Mouse (Mus musculus): ENCODE data around the gene Cars.
"Not testable (repeated sequence)": the region's sequence is repeated elsewhere in the genome, so short reads cannot be mapped to it uniquely, and the experiment has no call there.

The Cars gene

DNA sequence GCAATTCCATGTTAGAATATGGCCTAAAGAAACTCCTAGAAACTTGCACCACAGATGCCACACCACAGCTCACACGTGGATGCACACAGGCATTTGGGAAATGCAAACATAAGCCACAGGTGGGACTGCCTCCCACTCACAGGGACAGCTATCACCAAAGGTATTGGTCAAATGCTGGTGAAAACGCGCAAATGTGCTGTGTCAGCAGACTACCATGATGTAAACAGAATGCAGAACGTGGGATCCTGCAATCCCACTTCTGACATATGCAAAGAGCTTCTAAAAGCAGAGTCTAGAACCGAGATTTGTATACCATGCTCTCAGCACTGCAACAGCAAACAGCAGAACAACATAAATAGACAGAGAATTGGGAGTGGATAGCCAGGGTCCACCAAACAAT lies 16.9 kb downstream of the Cars start:
- DNase-seq: no peak

DNA sequence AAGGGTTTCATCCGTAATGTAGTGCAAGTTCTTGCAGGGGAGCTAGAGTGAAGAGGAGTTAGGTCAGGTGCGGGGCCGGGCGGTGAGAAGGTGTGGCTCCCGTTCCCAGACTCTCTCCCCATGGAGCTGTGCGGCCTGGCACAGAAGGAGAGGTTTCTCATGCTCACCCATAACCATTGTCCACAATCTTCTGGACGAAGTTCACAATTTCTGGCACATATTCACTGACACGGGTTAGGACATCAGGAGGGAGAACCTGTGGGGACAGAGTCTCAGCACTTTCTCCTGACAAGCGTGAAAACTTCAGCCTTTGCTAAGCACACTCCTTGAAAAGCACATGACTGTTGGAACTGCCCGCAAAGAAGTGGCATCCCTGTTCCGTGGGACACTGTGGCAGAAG lies 24.1 kb downstream of the Cars start:
- DNase-seq: no peak

DNA sequence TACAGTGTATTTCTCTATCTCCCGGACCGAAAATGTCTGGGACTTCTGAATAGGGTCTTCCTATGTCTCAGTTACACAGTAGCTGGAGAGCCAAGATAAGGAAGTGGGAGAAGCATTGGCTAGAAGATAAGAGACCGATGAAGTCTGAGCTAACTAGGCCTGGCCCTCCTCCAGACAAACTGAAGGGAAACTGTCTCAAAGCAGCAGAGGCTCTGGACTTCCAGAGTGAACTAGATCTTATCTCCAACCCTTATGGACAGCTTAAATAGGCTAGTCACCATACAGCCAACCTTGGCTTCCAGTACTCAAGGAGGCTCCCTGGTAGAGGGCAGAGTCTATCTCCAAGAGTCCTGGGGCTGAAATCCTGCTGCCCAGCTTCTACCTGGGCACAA lies 34.2 kb downstream of the Cars start:
- DNase-seq: no peak

DNA sequence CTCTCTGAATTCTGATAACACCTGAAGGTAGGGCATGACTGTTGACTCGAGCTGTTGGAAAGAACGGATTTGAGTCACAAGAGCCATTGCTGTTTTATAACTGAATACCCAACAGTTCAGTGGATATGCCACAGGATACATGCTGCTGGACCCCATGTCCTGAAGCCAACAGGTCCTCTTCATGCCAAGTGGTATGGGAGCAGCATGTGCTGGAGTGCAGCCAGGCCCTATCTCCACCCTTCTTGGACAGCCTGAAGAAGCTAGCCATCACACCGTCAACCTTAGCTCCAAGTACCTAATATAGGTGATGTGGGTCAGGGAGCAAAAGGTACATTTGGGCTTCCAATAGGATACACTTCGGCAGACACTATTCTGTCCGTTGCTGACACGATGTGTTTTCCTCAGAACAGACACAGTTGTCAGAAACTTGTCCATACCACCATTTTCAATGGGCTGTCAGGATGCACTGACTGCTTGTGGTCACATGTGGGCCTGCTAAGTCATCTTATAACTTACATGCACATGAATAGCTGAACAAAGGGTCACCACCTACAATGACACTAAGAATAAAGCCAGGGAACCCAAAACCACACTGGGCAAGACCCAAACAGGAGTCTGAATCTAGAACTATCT lies 34.8 kb downstream of the Cars start:
- no peak for DNase-seq

DNA sequence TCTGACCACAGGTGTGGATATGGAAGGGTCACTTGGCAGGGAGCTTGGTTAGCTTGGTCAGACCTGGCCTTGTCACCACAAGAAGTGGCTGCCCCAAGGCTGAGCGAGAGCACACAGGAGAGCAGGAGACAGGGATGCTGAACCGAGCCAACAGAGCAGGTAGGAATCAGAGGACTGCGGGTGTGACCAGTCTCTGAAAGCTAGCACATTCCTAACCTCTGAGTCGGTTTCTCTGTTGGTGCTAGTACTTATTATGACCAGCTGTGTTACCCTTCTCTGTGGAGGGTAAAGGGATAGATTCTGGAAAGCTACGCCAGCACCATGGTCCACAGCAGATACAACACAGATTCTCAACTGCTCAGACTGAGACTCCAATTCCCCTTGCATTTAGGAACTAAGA lies 36.1 kb downstream of the Cars start:
- no peak for DNase-seq

DNA sequence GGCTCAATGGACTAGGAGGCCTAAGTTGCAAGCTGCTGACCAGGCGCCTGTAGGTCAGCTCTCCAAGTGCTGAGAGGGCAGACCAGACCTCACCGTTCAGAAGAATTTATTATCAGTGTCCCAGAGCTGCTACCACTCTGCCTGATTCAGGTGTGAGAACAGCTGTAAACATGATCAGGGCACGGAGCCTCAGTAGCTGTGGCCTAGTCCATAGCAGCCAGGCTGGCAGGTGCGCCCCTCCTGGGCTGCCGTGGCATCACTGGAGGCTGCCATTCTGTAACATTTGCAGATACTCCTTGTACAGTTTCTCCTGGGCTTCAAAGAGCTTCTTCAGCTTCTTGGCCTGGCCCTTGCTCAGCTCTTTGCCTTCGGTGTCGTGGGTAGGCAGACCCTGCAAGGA lies 42.3 kb downstream of the Cars start:
- no peak for DNase-seq

DNA sequence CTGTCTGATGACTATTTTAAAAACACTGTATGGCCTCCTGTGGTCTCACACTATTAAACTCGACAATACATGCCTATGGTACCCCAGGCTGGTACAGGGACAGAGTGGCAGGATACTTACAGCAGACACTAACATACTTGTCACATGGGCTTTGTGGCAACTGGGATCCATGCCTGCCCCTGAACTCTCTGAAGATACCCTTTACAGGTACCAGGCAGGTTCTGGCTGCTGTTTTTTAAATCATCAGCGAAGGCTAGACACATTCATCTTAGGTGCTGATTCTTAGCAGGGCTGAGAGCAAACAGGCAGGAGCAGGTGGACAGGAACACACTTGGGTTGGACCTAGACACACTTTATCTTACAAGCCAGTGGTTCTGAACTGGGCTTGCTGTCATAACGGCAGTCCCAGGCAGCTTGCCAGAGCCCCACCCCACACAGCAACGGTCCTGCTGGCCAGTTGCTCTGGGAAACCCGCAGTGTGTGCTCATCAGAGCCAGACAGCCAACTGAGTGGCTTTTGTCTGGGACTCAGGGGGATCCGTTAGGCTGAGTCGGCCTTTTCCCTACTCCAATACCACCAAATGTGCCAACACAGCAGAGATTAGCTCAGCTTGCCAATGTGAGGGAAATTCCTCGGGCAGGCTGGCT lies 42.8 kb downstream of the Cars start:
- peak; percentile 35 for DNase-seq

DNA sequence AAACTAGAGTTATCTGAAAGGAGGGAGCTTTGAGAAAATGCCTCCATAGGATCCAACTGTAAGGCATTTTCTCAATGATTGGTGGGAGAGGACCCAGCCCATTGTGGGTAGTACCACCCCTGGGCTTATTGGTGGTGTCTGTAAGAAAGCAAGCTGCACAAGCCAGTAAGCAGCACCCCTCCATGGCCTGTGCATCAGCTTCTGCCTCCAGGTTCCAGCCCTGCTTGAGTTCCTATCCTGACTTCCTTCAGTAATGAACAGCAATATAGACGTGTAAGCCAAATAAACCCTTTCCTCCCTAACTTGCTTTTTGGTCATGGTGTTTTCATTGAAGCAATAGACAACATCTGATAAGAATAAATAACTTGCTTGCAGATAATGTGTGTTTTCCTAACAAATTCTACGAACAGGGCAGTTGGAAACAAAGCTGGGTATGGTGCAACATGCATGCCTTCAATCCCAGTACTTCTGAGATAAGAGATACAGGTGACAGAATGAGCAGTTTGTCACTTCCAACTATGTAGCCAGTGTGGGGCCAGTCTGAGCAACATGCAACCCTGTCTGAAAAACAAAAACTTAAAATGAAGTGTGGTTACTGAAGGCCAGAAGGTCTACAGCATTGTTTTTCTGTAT lies 50.2 kb downstream of the Cars start:
- no peak for DNase-seq

DNA sequence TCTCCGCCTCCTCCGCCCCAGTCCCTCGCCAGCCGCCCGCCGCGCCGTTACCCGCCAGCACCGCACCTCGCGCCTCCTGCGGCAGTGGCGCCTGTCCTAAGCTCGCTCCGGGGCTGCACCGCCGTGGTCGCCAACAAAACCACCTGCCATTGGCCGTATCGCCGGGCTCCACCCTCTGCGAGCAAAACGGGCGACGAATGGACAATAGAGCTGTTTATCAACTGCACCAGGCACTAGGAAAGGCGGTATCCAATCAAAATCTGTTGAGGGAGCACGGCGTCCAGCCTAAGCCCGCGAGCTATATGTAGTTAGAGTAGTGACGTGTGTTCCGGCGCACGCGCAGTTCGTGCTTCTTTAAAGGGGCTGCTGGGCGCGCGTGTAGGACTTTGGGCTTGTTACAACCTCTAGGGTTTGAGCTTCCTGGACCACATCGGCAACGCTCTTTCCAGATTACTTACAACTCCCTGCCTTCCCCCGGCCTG lies 50.9 kb downstream of the Cars start, which contains the start of gene Nap1l4:
Gene Nap1l4, minus strand, starts transcription at position 131 of the 482 bp plus-strand sequence.
- DNase-seq: peak; percentile 93

DNA sequence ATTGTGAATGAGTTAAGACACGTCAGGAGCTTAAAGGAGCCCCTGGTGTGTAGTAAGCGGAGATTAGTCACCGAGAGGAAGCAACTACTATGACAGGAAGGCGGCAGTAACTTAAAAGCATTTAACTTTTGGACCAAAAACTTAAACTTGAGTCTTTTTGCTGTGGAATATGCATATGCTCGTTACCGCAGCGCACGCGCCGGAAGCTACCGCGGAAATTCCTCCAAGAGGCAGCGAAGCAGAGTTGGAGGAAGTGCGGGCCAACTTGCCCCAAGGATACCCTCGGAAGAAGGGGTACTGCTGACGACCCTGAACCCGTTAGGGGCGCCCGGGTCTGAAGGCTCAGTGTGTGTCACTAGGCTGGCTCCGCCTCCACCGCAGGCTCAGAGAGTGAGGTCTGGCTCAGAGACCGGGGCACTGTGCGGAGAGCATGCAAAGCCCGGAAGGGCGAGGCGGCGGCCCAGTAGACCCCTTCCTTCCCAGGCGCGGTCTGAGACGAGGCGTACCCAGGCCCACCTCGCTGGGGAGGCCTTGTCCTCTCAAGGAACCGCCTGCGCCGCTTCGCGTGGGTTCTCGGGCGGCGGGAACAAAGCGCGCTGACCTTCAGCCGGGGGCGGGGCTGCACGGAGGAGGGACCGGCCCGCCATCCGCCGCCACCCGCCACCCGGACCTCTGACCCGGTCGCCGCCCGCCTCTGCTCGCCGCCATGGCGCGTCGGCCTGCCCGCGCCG lies 51.5 kb downstream of the Cars start:
- DNase-seq: no peak

DNA sequence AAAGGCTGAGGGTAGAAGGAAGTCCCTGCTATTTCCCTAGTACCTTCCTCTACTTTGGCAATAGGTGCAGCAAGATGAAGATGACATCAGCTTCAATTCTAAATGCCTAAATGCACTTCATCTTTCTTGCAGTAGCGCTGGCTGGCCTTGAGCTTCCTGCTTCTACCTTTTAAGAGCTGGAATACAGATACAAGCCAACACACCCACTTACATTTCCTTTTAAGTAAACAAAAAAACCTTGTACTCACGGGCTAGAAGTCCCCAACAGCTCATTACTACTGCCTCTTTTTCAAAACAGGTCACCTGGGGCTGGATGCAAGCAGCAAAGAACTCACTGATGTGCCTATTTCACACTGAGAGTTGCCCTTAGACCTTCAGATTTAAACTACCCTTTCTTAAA lies 53.3 kb downstream of the Cars start:
- no peak for DNase-seq

DNA sequence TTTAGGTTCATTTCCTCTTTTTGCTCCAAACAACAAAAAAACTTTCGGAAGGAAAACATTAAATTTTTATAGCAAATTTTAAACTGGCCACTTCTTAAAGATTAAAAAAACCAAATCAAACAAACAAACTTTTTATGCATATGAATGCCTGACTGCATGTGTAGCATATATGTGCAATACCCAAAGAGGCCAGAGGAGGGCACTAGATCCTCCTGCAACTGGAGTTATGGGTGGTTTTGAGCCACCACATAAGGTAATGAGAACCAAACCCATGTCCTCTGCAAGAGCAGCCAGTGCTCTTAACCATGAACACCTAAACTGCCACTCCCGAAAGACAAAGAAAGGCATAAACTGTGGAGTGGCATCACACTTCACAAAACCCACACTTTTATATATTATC lies 55.5 kb downstream of the Cars start:
- DNase-seq: peak; percentile 20

DNA sequence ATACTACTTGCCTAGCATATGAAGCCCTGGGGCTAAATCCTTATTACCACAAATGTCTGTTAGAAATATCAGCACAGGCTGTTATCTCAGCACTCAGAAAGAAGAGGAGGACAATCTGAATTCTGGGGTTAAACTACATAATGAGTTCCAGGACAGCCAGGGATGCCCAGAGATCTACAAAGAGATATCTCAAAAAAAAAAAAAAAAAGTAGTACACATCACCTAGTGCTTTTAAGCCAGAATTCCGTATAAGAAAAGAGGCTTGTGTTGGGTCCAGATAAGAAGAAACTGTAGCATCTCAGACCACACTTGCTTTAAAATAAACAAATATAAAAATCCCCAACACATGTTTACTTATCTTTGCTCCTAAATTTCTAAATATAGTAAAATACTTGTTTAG lies 61.2 kb downstream of the Cars start:
- no peak for DNase-seq

DNA sequence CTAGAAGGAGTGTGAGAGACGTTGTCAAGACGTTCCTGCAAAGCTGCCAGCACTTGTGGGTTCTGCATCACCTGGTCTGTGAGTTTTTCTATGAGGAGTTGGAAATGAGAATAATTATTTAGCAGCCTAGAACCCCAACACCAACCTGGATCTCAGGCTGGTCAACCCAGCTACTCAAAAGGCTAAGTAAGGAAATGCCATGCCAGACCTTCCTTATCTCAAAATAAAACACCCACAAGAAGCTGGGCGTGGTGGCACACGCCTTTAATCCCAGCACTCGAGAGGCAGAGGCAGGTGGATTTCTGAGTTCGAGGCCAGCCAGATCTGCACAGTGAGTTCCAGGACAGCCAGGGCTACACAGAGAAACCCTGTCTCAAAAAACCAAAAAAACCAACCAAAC lies 61.7 kb downstream of the Cars start:
- DNase-seq: not testable (repeated sequence)

DNA sequence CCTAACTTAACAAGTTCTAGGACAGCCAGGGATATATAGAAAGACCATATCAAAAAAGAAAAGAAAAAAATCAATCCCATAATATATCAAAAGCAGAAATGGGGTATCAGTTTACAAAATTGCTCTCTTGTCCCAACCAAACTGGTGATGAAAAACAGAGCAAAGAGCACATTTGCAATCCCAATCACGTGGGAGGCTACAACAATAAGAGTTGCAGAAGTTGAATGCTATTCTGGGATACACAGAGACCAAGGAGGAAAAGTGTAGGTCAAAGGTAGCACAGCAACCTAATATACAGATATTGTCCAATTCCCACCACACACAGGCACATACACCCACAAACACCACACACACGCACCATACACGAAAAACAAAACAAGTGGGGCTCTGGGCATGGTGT lies 63.6 kb downstream of the Cars start:
- no peak for DNase-seq

DNA sequence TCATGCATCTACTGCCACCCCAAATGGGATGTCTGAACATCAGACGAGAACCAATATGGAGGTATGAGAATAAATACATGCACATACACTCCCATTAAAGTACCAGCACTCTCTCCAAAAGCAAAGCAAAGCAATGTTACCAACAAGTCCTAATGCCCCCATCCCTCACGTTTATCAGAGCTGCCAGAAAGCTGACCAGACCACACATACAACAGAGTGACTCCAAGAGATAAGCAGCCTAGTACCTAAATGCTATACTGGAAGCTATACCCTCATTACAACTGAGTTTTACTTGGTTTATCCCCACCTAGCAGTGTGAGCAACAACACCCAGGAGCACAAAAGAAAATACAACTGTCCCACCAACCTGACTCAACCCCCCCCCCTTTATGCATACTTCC lies 66.6 kb downstream of the Cars start:
- no peak for DNase-seq

DNA sequence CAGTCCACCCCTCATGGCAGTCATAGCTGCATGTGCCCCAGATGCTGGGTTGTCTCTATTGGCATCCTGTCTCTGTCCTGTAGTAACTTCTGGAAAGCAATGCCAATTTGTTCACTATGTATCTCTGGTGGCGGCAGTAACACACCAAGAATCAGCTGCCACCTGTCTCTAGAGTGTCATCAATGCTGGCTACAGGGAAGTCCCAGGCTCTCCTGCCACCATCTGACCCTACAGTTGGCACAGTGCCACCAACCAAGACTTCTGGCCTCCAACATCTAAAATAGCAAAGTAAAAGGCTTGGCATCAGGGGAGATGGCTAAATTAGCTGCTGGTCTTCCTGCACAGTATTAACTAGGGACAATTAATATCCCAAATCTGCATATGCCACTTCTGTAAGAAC lies 67.5 kb downstream of the Cars start:
- DNase-seq: no peak

DNA sequence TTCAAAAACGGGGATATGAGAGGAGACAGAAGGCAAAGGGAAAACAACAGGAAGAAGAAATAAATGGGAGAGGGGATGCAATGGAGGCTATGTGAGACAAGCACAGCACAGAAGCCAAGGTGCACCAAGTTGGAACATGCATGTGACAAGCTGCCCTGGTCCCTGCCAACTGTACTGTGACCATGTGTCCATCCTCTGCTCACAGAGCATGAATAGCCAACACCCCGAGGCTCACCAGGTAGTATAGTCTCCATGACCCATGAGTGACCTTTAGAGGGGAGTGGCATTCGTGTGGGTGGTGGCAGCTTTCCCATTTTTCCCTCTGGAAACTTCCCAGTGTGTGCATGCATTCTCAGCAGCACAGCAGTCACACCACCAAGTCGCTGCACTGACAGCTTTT lies 80.6 kb downstream of the Cars start:
- no peak for DNase-seq

DNA sequence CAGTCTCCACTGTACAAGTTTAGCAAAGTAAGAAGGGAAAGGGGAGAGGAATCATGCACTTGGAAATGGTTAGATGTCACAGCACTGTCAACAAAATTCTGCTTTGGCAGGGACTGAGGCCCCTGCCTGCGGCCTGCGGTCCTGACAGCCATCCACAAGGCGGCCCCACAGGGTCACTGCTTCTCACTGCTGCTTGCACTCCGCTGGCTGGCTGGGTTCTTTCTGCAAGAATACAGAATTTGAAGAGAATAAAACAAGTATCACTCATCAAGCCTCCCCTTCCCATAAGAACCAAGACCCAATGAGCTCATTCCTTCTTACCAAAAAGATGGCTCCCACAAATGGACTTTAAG lies 85.5 kb downstream of the Cars start:
- no peak for DNase-seq

DNA sequence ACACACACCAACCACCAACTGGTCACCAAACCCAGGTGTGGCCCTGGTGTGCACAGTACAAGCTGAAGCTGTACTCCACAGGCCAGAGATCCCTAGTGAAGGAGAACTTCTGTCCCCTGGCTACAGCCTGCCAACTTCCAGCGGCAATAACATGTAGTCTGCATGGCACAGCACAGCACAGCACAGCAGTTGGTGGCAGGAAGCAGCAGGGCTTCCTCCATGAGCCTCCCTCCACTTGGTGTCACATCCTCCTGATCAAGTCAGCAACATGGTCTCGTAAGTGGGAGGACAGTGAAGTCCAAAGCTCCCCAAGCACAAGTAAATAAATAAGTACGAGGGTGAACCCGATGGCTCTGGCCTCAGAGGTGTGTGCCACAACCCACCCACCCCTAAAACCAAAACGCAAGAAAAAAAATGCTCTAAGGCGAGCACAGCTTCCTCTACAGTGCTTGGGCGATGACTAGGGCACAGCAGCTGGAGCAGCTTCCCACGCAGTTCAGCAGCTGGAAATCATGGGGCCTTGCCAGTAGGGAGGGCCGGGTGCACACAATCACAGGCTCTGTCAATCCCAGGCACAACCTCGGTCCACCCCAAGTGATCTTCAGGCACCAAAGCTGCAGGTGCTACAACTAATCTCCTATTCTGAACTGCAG lies 86.0 kb downstream of the Cars start:
- DNase-seq: no peak

DNA sequence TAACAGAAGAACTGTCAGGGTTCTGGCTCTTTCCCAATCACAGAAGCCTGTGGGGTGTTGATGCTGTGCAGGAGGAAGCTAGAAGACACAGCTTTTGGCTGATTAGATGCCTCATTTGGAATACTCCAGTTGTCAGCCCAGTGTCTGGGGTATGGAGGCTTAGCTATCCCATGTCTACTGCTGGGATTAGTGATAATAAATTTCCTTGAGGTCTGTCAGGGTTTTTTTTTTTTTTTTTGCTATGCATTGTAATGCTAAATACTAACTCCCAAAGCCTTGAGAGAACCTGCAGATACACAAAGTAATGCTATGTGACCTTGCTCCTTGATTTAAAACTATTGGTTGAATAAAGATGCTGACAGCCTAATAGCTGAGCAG lies 88.6 kb downstream of the Cars start:
- no peak for DNase-seq

DNA sequence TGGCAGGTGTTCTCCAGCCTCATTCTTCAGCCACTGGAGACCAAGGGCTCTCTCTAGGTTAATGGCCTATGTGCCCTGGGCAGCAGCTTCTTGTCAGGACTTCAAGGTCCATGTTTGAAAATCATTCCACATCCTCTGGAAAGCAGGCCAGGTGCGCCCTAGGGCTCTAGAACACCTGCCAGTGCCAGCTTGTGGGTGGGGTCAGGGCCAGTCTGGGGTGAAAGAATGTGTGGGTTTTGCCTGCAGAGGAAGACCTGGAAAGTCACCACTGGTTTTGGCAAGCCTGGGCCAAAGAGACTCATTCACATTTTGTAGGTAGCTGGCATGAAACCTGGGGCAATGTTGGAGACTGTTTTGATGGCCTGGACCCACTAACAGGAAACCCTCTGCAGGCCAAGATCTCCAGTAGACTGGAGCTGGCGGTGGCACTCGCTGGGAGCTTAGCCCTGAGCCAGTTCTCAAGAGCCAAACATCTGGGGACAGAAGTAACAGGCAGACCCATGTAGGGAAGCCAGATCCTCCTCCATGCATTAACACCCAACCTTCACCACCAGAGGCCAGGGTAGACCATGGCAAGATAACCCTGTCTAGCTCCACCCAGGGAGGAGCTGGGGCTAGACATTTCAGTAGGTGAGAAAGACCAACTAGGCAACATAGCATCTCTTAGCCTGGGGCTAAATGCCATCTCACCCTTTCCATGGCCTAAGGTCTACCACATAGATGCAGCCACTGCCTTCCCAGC lies 89.1 kb downstream of the Cars start:
- DNase-seq: no peak

DNA sequence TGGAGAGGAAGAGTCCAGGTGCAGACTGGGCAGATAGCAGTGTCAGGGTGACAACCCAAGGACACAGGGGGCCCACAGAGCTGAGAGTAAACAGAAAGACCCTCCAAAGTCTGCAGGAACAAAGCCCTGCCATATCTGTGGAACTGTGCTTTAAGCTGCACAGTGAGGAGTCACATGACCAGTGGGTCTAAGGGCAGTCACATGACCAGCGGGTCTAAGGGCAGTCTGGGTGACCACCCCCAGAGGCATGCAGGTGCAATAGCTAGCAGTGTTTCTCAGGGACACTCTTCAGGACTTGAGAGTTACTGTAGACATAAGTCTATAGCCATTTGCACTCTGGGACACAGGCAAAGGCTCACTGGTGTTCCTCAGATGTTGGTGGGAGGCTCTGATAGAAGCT lies 90.3 kb downstream of the Cars start:
- DNase-seq: no peak
